Mouse (Mus musculus) forebrain, embryonic 10.5 days (tissue): ENCODE measurements around the gene Nfkb1. TPM values are rescaled to one million over a fixed set of nuclear protein-coding genes. Genes with fewer than 3 reads are reported as not detected.

Experiments used
- DNase-seq: peaks from one replicate; pipeline ENCODE4 v3.0.0-alpha.2; 2017; ENCODE audit warnings: low spot score; ENCODE audit errors: extremely low spot score
- H3K27ac ChIP-seq: fragments of 300-500 bp; sonication (generic); 2 replicates; pipeline ENCODE4 v1.5.1; 2016; ENCODE audit warnings: mild to moderate bottlenecking
- H3K27me3 ChIP-seq: fragments of 300-500 bp; sonication (generic); 2 replicates; pipeline ENCODE4 v1.6.1; 2016; ENCODE audit warnings: mild to moderate bottlenecking; ENCODE audit not compliant: poor library complexity, severe bottlenecking
- H3K36me3 ChIP-seq: fragments of 300-500 bp; sonication (generic); replicated peaks from 2 replicates; pipeline ENCODE4 v1.6.1; 2016; ENCODE audit warnings: mild to moderate bottlenecking, moderate library complexity
- H3K4me1 ChIP-seq: fragments of 300-500 bp; sonication (generic); 2 replicates; pipeline ENCODE4 v1.6.1; 2016
- H3K4me3 ChIP-seq: fragments of 300-500 bp; sonication (generic); 2 replicates; pipeline ENCODE4 v1.5.1; 2016; ENCODE audit warnings: mild to moderate bottlenecking, moderate library complexity
- H3K9me3 ChIP-seq: fragments of 300-500 bp; sonication (generic); 2 replicates; pipeline ENCODE4 v1.6.1; 2016; ENCODE audit warnings: mild to moderate bottlenecking, moderate library complexity
- WGBS: fragments of 180-500 bp; shearing (Covaris S2); methylation state at CpG from one replicate; pipeline ENCODE4 v1.1.7; 2016; 5-methylcytosine and 5-hydroxymethylcytosine counted together
- polyA plus RNA-seq: library from polyadenylated mRNA; unstranded; fragments of >200 nt; fragmentation: Nextera tagmentation; extraction: Ambion mirVana; gene quantifications from 2 replicates; pipeline ENCODE4 v1.2.1, GENCODE M21; 2016

Gene Nfkb1
- polyA plus RNA-seq: 10.9 and 12.8 TPM in 2 replicates

GRCm38 (mm10) chr3:135691191-135692131 is at the start of gene Nfkb1:
Gene Nfkb1 (minus strand): TSS chr3:135691547.
- DNase-seq: peak; percentile 58
- Histone ChIP-seq H3K36me3 (peaks cover 18% of the 10 kb centered on the region), H3K27me3 (peaks cover 9% of the 10 kb centered on the region), H3K4me3 (peak within 1 kb of the TSS; percentile 90), H3K4me1 (peaks cover 43% of the 10 kb centered on the region), H3K9me3 (peaks cover 11% of the 10 kb centered on the region), H3K27ac (peak within 1 kb of the TSS; percentile 98)
- 4% methylated on average over 83 of the region's 102 CpGs for WGBS

DNA sequence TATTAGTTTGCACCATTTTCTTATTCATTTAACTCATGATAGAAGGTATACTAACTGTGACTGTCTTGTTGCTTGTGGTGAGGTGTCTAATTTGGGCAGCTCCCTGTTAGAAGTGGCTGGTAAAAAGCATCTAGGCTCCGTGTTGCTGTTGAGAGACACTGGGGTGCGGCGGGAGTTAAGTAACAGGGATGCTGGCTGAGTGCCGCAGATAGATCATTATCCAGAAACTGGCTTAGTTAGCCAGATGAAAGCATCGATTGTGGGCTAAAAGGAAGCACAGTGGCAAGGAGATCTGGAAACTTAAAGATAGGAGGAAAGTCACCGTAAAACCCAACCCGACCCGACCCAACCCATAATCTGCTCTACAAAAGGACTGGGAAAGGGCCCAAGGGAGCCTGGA is 49.4 kb upstream of the Nfkb1 start:
- Histone ChIP-seq H3K36me3 (no peaks in the 10 kb centered on the region), H3K4me3 (no peak overlapping the region), H3K9me3 (no peaks in the 10 kb centered on the region), H3K4me1 (no peaks in the 10 kb centered on the region), H3K27ac (no peak overlapping the region), H3K27me3 (no peaks in the 10 kb centered on the region)
- 86% methylated on average over 8 of the region's 8 CpGs for WGBS
- DNase-seq: no peak

DNA sequence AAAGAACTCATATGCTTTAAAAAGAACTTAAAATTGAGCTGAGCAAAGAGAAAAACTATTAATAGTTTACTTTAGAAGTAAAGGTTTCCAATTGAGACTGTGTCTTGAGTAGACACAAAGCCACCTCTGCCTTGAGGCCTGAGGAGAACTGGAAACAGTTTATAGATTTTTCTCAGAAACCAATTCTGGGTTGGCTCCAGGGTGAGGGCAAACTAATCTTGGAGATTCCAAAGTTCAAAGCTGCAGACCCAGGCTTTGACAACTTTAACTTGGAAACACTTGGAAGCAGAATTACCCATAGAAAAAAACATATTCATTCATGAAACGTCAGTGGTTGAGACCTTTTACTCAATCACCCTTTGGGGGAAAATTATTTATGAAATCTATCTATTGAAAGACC is 43.4 kb upstream of the Nfkb1 start:
- no peak for DNase-seq
- no peak overlapping the region for H3K4me3 ChIP-seq
- no peak overlapping the region for H3K27ac ChIP-seq
- 79% methylated on average over 1 of the region's 1 CpGs for WGBS
- H3K9me3 ChIP-seq: no peaks in the 10 kb centered on the region
- no peaks in the 10 kb centered on the region for H3K27me3 ChIP-seq
- H3K4me1 ChIP-seq: 0 out of 2 replicates have a peak, but pooled peaks cover 3% of the 10 kb centered on the region
- H3K36me3 ChIP-seq: no peaks in the 10 kb centered on the region

DNA sequence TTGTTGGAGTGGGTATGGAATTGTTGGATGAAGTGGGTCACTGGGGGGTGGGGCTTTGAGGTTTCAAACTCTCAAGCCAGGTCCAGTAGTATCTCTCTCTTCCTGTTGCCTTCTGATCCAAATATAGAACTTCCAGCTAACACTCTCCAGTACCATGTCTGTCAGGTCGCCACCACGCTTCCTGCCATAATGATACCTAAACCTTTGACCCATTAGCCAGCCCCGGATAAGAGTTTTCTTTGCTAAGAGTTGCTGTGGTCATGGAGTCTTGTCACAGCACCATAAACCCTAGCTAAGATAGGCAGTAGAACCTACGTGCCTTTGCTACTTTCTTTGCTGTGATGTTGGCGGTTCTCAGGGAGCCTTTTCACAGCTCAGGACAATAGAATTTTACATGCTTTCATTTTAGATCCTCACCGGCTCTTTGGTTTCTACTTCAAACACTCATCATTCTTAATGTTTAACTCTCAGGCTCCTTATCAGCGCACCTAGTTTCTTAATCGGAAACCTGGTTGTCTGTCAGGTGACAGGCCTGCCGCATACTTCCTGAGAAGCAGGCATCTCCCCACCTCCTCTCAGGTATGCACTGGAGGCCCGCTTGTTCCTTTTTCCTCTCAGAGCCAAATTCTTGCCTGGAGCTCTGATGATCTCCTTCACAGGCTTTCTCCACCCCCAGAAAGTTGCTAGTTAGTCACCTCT is 41.5 kb upstream of the Nfkb1 start:
- 91% methylated on average over 10 of the region's 10 CpGs for WGBS
- Histone ChIP-seq H3K4me3 (no peak overlapping the region), H3K4me1 (0 out of 2 replicates have a peak, but pooled peaks cover 3% of the 10 kb centered on the region), H3K27me3 (no peaks in the 10 kb centered on the region), H3K27ac (no peak overlapping the region), H3K36me3 (no peaks in the 10 kb centered on the region), H3K9me3 (no peaks in the 10 kb centered on the region)
- no peak for DNase-seq

- H3K27me3 ChIP-seq: no peaks in the 10 kb centered on the region
- 0 out of 2 replicates have a peak, but pooled peaks cover 3% of the 10 kb centered on the region for H3K4me1 ChIP-seq
- peak; percentile 84 for DNase-seq
- WGBS: 39% methylated on average over 17 of the region's 17 CpGs
- no peaks in the 10 kb centered on the region for H3K36me3 ChIP-seq
- H3K4me3 ChIP-seq: no peak overlapping the region
- H3K9me3 ChIP-seq: no peaks in the 10 kb centered on the region
- H3K27ac ChIP-seq: no peak overlapping the region
These were observed 40.1 kb upstream of the Nfkb1 start for GRCm38 (mm10) chr3:135731292-135732047.

DNA sequence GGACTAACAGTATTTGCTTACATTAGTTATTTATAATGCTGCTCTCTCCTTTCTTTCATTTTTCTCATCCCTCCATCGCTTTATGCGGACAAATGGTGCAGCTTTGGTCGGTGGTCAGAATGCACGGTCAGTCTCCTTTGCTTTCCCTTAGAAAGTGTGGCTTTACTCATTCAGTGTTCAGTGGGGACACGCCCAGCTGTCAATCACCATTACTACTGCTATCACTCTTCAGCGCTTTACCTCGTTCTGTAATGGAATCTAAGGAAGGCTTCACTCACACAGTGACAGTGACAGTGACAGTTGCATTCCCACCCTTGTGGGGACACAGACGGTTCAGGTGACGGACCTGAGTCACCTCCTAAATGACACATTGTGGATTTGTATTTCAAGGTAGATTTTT is 39.4 kb upstream of the Nfkb1 start:
- H3K27ac ChIP-seq: no peak overlapping the region
- 0 out of 2 replicates have a peak, but pooled peaks cover 3% of the 10 kb centered on the region for H3K4me1 ChIP-seq
- 64% methylated on average over 9 of the region's 9 CpGs for WGBS
- no peak overlapping the region for H3K4me3 ChIP-seq
- no peak for DNase-seq
- no peaks in the 10 kb centered on the region for H3K36me3 ChIP-seq
- H3K27me3 ChIP-seq: no peaks in the 10 kb centered on the region
- H3K9me3 ChIP-seq: no peaks in the 10 kb centered on the region

- H3K36me3 ChIP-seq: no peaks in the 10 kb centered on the region
- H3K27ac ChIP-seq: no peak overlapping the region
- H3K4me3 ChIP-seq: no peak overlapping the region
- no peak for DNase-seq
- no peaks in the 10 kb centered on the region for H3K9me3 ChIP-seq
- no peaks in the 10 kb centered on the region for H3K27me3 ChIP-seq
- 0 out of 2 replicates have a peak, but pooled peaks cover 3% of the 10 kb centered on the region for H3K4me1 ChIP-seq
- WGBS: 90% methylated on average over 5 of the region's 5 CpGs
These were observed 38.2 kb upstream of the Nfkb1 start for GRCm38 (mm10) chr3:135729575-135729974.

GRCm38 (mm10) chr3:135728900-135729299 is 37.6 kb upstream of the Nfkb1 start:
- Histone ChIP-seq H3K4me3 (no peak overlapping the region), H3K4me1 (0 out of 2 replicates have a peak, but pooled peaks cover 3% of the 10 kb centered on the region), H3K27ac (no peak overlapping the region), H3K36me3 (no peaks in the 10 kb centered on the region), H3K27me3 (no peaks in the 10 kb centered on the region), H3K9me3 (no peaks in the 10 kb centered on the region)
- no peak for DNase-seq
- 77% methylated on average over 6 of the region's 6 CpGs for whole genome bisulfite sequencing

GRCm38 (mm10) chr3:135727339-135727738 is 36.0 kb upstream of the Nfkb1 start:
- Histone ChIP-seq H3K9me3 (no peaks in the 10 kb centered on the region), H3K4me1 (0 out of 2 replicates have a peak, but pooled peaks cover 3% of the 10 kb centered on the region), H3K4me3 (no peak overlapping the region), H3K27ac (no peak overlapping the region), H3K27me3 (no peaks in the 10 kb centered on the region), H3K36me3 (no peaks in the 10 kb centered on the region)
- no peak for DNase-seq
- 94% methylated on average over 10 of the region's 10 CpGs for WGBS

DNA sequence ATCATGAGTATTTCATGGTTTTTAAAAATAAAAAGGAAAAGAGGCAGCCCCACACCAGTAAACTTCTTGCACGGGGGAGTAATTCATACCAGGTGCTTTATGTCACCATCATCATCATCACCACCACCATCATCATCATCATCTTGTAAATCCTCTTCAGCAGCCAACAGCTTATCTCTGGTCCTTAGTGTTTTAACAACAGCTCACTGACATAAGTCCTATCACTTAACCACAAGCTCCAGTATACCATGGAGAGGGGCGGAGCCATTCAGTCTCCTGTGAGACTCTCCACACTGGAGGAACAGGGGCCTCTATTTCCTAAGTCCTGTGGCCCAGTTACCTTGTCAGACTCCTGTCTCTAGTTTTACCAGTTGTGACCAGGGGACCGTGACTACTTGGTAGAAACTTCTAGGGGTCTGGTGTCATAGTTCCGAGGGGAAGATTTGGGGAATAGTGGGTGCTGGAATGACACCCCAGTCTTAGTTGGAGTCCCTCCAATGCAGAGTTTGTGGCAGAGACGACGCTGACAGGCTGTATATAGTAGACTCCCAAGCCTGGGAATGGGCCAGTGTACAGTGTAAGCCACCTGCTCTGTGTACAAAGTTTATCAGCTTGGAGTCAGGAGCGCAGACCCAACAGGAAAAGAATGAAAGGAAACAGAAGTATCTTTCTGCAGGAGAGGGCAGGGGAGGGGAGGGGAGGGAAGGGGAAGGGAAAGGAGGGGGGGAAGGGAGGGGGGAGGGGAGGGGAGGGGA is 35.4 kb upstream of the Nfkb1 start:
- DNase-seq: no peak
- no peaks in the 10 kb centered on the region for H3K9me3 ChIP-seq
- H3K4me3 ChIP-seq: no peak overlapping the region
- no peaks in the 10 kb centered on the region for H3K27me3 ChIP-seq
- no peak overlapping the region for H3K27ac ChIP-seq
- no peaks in the 10 kb centered on the region for H3K36me3 ChIP-seq
- 91% methylated on average over 7 of the region's 7 CpGs for WGBS
- H3K4me1 ChIP-seq: 0 out of 2 replicates have a peak, but pooled peaks cover 3% of the 10 kb centered on the region

- Histone ChIP-seq H3K9me3 (no peaks in the 10 kb centered on the region), H3K27me3 (no peaks in the 10 kb centered on the region), H3K4me1 (0 out of 2 replicates have a peak, but pooled peaks cover 3% of the 10 kb centered on the region), H3K27ac (no peak overlapping the region), H3K36me3 (no peaks in the 10 kb centered on the region), H3K4me3 (no peak overlapping the region)
- DNase-seq: no peak
- WGBS: 88% methylated on average over 15 of the region's 15 CpGs
These were observed 34.7 kb upstream of the Nfkb1 start for GRCm38 (mm10) chr3:135726023-135726422.

GRCm38 (mm10) chr3:135722104-135722503 is 30.8 kb upstream of the Nfkb1 start:
- Histone ChIP-seq H3K36me3 (no peaks in the 10 kb centered on the region), H3K4me3 (no peak overlapping the region), H3K27ac (no peak overlapping the region), H3K27me3 (no peaks in the 10 kb centered on the region), H3K9me3 (no peaks in the 10 kb centered on the region), H3K4me1 (no peaks in the 10 kb centered on the region)
- 93% methylated on average over 2 of the region's 2 CpGs for WGBS
- DNase-seq: no peak
